Mouse (Mus musculus): ENCODE results near the gene Pknox1.
A peak's percentile ranks its signal among the peaks of the same experiment; 100 is the strongest.

DNA sequence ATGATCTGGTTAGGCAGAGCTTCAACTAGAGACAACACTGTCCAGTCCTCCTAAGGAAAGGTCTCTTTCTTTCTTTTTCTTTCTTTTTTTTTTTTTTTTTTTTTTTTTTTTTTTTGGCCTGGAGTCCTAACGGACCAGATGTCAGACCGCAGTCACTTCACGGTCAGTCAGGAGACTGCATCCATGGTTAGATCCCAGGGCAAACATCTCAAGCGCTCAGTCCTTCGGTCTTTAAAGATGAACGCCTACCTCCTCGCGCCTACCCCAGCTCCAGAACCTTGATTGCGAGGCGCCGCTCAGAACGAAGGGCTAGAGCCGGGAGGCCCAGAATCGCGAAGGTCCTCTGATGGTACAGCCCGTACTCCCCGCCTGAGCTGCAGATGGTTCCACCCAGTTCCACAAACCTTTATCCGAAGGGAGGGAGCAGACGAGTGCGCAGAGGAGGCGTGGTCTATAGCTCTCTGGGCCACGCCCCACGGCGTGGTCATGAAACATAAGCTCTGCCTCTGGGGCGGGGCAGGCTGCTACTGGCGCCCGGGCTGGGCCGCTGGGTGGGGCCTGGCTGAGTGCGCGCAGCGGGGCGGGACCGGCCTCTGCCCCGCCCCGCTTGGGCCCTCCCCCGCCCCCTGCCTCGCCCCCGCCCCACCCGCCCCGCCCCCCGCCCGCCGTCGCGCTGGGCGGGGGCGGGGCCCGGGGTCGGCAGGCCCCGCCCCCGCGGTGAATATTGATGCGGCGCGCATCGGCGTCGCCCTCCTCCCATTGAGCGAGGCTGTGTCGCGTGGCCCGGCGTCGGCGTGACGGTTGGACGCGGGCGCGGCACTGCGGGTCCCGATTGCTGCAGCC lies at the start of gene Pknox1:
- TF ChIP-seq CTCF (IDR thresholded peaks at IDR 0.05; ENCODE audit: low read depth, low read length) (no peak), POLR2A (IDR thresholded peaks at IDR 0.05; ENCODE audit: insufficient read depth, low read length) (peak; percentile 43)
